ENCODE assay signal across 8 mouse cellular contexts in the genomic region with DNA sequence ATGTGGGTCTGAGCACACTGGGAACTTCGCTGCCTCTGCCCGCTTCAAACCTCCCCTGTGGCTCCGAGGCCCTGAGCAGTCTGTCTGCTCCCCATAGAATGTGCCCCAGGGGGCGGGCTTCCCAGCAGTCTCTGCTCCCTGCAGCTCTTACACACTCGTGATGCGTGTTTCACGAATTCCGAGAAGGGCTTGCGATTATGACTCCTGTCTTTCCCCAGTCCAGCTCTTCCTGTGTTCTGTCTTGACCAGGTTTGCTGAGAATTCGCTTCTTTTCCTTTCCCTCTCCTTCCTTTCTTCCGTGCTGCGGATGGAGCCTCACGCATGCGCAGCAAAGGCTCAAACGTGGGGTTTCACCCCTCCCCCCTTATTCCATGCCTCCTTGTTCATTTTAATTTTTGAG. TPM values are rescaled to one million over a fixed set of nuclear protein-coding genes. Genes with fewer than 3 reads are reported as not detected.
A peak's percentile ranks its signal among the peaks of the same experiment; 100 is the strongest.
DNase-seq lines count a peak whose midpoint lies in the region; ATAC-seq lines count a peak whose summit lies in the region.

No protein-coding gene starts in this region.

- no peaks in the 10 kb centered on the region for H3K27me3 ChIP-seq in limb, embryonic 15.5 days

- no peak for ATAC-seq in limb, embryonic 15.5 days (ENCODE audit: insufficient number of reproducible peaks, low FRiP score, low TSS enrichment, low read depth)

- H3K27ac ChIP-seq in limb, embryonic 15.5 days, result no peak overlapping the region

- H3K9ac ChIP-seq in limb, embryonic 15.5 days, result no peak overlapping the region

- peak; percentile 3 for DNase-seq in gastrocnemius, postnatal 25 days
- DNase-seq in gastrocnemius, adult 18-20 months (ENCODE audit: low spot score), result no peak
- DNase-seq in right cerebral cortex, postnatal 25 days, result peak; percentile 6
- DNase-seq in right cerebral cortex, postnatal 4 days, result no peak
- peak; percentile 3 to 4 for DNase-seq in frontal cortex, postnatal 25 days (ENCODE audit: low spot score in 2 of 2)
- peak; percentile 7 for DNase-seq in testis, postnatal 14 days (ENCODE audit: low spot score)
- DNase-seq in embryo, embryonic 10 days (ENCODE audit: low spot score), result no peak

- no peak overlapping the region for H3K4me2 ChIP-seq in limb, embryonic 15.5 days

- no peaks in the 10 kb centered on the region for H3K9me3 ChIP-seq in limb, embryonic 15.5 days

- 46% methylated on average over 15 of the region's 15 CpGs for WGBS in limb, embryonic 15.5 days

- no peaks in the 10 kb centered on the region for H3K4me1 ChIP-seq in limb, embryonic 15.5 days

- H3K4me3 ChIP-seq in limb, embryonic 15.5 days, result peak overlapping the region; percentile 7

- peaks cover 12% of the 10 kb centered on the region for H3K36me3 ChIP-seq in limb, embryonic 15.5 days

RNA-seq across cellular contexts. Expression of a gene that starts 54.1 kb away (rescaled TPM):
- 1 to 10 TPM; 9.8 to 10.0 TPM for total RNA-seq in gastrocnemius, postnatal 25 days (2021)
- total RNA-seq in gastrocnemius, adult 18-20 months (2021), result 1 to 10 TPM; 6.9 to 7.9 TPM
- 11.2 and 14.8 TPM in 2 replicates for polyA plus RNA-seq in limb, embryonic 15.5 days (2015; fragmentation: Nextera tagmentation; extraction: Ambion mirVana)

RNA-seq across cellular contexts. Expression of a gene that starts 54.5 kb away (rescaled TPM):
- 1 to 10 TPM; 4.2 to 5.5 TPM for total RNA-seq in gastrocnemius, postnatal 25 days (2021)
- 1 to 10 TPM; 1.3 to 1.8 TPM for total RNA-seq in gastrocnemius, adult 18-20 months (2021)
- 35.7 and 44.6 TPM in 2 replicates for polyA plus RNA-seq in limb, embryonic 15.5 days (2015; fragmentation: Nextera tagmentation; extraction: Ambion mirVana)

Comparison
In these comparisons a context has a peak if more than half of its experiments do, and no peak if none do; other contexts are left out.
1. DNase-seq: peak in gastrocnemius, postnatal 25 days (single experiment), right cerebral cortex, postnatal 25 days (single experiment), frontal cortex, postnatal 25 days (2 of 2) and testis, postnatal 14 days (single experiment); none in gastrocnemius, adult 18-20 months (single experiment), right cerebral cortex, postnatal 4 days (single experiment) and embryo, embryonic 10 days (single experiment).